Mouse (Mus musculus): Measurements from ENCODE around the gene Zfp263. TPM values are rescaled to one million over a fixed set of nuclear protein-coding genes. Genes with fewer than 3 reads are reported as not detected.

Gene Zfp263
- 89.8 TPM for polyA plus RNA-seq (2017; shearing (Covaris generic))

GRCm38 (mm10) chr16:3743503-3744185 lies at the start of gene Zfp263:
Gene Zfp263, plus strand, starts transcription at chr16:3744093.

GRCm38 (mm10) chr16:3717980-3718379 lies 25.9 kb upstream of the Zfp263 start, which contains the start of gene Mefv:
Gene Mefv, minus strand, starts transcription at chr16:3718097.

Other genes starting within 250 kb of the Zfp263 start
- gene Olfr161, start 153.1 kb upstream of the Zfp263 start, polyA plus RNA-seq (2017; shearing (Covaris generic)) = 0.04 TPM
- not detected for gene Mefv, start 26.0 kb upstream of the Zfp263 start, polyA plus RNA-seq (2017; shearing (Covaris generic))
- gene Olfr15, start 86.8 kb downstream of the Zfp263 start, polyA plus RNA-seq (2017; shearing (Covaris generic)) = not detected
- 1.5 TPM for gene Zfp174, start 103.2 kb downstream of the Zfp263 start, polyA plus RNA-seq (2017; shearing (Covaris generic))
- gene Naa60, start 128.3 kb downstream of the Zfp263 start, polyA plus RNA-seq (2017; shearing (Covaris generic)) = 151 TPM
- gene Zfp597, start 140.5 kb downstream of the Zfp263 start, polyA plus RNA-seq (2017; shearing (Covaris generic)) = 15.8 TPM
- gene Gm20695, start 140.6 kb downstream of the Zfp263 start, polyA plus RNA-seq (2017; shearing (Covaris generic)) = 2.4 TPM
- 12.4 TPM for gene 1700037C18Rik, start 164.6 kb downstream of the Zfp263 start, polyA plus RNA-seq (2017; shearing (Covaris generic))
- 47.0 TPM for gene Cluap1, start 164.7 kb downstream of the Zfp263 start, polyA plus RNA-seq (2017; shearing (Covaris generic))
- 92.7 TPM for gene Nlrc3, start 232.5 kb downstream of the Zfp263 start, polyA plus RNA-seq (2017; shearing (Covaris generic))

Measured in CD4-positive, CD25-positive, alpha-beta regulatory T cell, adult 9 weeks (primary cell).